Mouse (Mus musculus): ENCODE measurements at regions not wholly inside any gene's neighbourhood (a gene's known extent, or its start where the extent isn't known, plus 50 kb on each side); places are given as distances from the start of the nearest gene placed in this dataset.

DNA sequence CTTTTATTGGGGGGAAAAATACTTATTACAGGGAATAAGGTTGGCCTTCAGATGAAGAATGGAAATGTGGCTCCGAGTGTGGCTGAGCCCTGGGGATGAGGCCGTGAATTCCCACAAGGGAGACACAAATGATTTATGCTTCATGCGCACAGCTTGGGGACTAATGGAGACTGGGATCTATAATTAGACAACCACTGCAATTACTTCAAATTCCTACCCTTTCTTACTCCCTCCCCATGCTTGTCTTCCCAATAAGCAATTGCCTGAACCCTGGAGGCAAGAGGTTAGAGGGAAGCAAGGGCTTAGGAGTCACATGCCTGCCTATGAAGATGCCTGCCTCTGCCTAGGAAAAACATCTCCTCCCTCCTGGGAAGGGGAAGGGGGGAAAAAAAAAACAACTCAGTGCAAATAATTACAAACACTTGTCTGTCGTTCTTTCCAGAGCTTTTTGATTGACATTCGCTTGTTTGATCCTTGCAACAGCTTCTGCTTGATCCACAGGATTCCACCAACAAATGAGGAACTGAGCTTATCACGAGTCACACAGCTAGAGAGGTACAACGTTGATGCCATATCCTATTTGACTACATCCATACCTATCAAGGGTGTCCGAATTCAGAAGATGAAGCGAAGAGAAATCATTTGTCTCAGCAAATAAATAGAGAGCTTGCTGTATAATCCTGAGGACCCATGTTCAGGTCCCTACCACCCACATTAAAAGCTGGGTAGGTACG, 326.1 kb downstream of the Sox9 start:
- intact Hi-C loops (cut with DNase I): no loop called here
- DNase-seq: no peak
- Histone ChIP-seq H3K27me3 (ENCODE audit: control insufficient read depth, insufficient read depth, low read length) (no peaks in the 10 kb centered on the region), H3K79me2 (replicated peaks; ENCODE audit: control insufficient read depth, insufficient read depth, low read length) (no peaks in the 10 kb centered on the region), H3K36me3 (ENCODE audit: control insufficient read depth, insufficient read depth, low read length) (no peaks in the 10 kb centered on the region), H3K4me3 (no peak overlapping the region), H3K27ac (no peak overlapping the region), H3K9ac (ENCODE audit: low read depth, low read length) (no peak overlapping the region), H3K4me1 (ENCODE audit: control insufficient read depth, insufficient read depth, low read length) (no peaks in the 10 kb centered on the region; the same call in 1 of the 2 replicates)
- TF ChIP-seq CTCF (IDR thresholded peaks at IDR 0.05) (no peak), EP300 (IDR thresholded peaks at IDR 0.05; ENCODE audit: insufficient read depth, low read depth, low read length) (no peak), POLR2A (IDR thresholded peaks at IDR 0.05; ENCODE audit: insufficient read depth, low read depth, low read length) (no peak)
- 80% methylated on average over 10 of the region's 10 CpGs for WGBS

DNA sequence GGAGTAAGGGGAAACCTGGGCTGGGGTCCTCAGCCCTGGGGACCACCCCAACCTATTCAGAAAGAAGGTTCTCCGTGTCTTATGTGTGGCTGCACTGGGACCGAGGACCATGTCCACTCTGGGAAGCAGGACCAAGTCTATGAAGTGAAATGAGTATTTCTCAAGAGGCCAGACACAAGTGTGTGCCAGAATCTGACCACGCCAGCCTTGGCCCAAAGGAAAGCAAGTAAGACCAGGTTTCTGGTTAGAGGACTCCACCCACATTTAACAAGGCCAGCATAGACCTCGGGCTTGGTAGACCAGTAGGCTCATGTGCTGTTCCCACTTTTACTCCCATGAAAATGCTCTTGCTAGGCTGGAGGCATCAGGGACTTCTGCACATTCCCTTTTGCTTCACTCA, 327.1 kb downstream of the Sox9 start:
- no peak overlapping the region for H3K27ac ChIP-seq
- H3K4me3 ChIP-seq: no peak overlapping the region
- H3K27me3 ChIP-seq (ENCODE audit: control insufficient read depth, insufficient read depth, low read length): no peaks in the 10 kb centered on the region
- intact Hi-C loops (cut with DNase I): no loop called here
- no peak for TF ChIP-seq EP300 (IDR thresholded peaks at IDR 0.05; ENCODE audit: insufficient read depth, low read depth, low read length)
- no peak for TF ChIP-seq POLR2A (IDR thresholded peaks at IDR 0.05; ENCODE audit: insufficient read depth, low read depth, low read length)
- no peak for TF ChIP-seq CTCF (IDR thresholded peaks at IDR 0.05)
- WGBS: 81% methylated on average over 4 of the region's 4 CpGs
- H3K79me2 ChIP-seq (replicated peaks; ENCODE audit: control insufficient read depth, insufficient read depth, low read length): no peaks in the 10 kb centered on the region; the same call in 1 of the 2 replicates
- H3K36me3 ChIP-seq (ENCODE audit: control insufficient read depth, insufficient read depth, low read length): no peaks in the 10 kb centered on the region
- no peak for DNase-seq
- H3K4me1 ChIP-seq (ENCODE audit: control insufficient read depth, insufficient read depth, low read length): no peaks in the 10 kb centered on the region; the same call in 1 of the 2 replicates
- no peak overlapping the region for H3K9ac ChIP-seq (ENCODE audit: low read depth, low read length)

- WGBS: 74% methylated on average over 6 of the region's 6 CpGs
- H3K9ac ChIP-seq (ENCODE audit: low read depth, low read length): no peak overlapping the region
- intact Hi-C loops (cut with DNase I): no loop called here
- no peaks in the 10 kb centered on the region for H3K27me3 ChIP-seq (ENCODE audit: control insufficient read depth, insufficient read depth, low read length)
- no peak overlapping the region for H3K4me3 ChIP-seq
- H3K27ac ChIP-seq: no peak overlapping the region
- DNase-seq: no peak
- H3K79me2 ChIP-seq (replicated peaks; ENCODE audit: control insufficient read depth, insufficient read depth, low read length): no peaks in the 10 kb centered on the region; the same call in 1 of the 2 replicates
- H3K4me1 ChIP-seq (ENCODE audit: control insufficient read depth, insufficient read depth, low read length): no peaks in the 10 kb centered on the region
- no peak for TF ChIP-seq EP300 (IDR thresholded peaks at IDR 0.05; ENCODE audit: insufficient read depth, low read depth, low read length)
- no peak for TF ChIP-seq POLR2A (IDR thresholded peaks at IDR 0.05; ENCODE audit: insufficient read depth, low read depth, low read length)
- no peak for TF ChIP-seq CTCF (IDR thresholded peaks at IDR 0.05)
- H3K36me3 ChIP-seq (ENCODE audit: control insufficient read depth, insufficient read depth, low read length): no peaks in the 10 kb centered on the region
Observed at GRCm38 (mm10) chr11:113113220-113113817, 331.3 kb downstream of the Sox9 start.

DNA sequence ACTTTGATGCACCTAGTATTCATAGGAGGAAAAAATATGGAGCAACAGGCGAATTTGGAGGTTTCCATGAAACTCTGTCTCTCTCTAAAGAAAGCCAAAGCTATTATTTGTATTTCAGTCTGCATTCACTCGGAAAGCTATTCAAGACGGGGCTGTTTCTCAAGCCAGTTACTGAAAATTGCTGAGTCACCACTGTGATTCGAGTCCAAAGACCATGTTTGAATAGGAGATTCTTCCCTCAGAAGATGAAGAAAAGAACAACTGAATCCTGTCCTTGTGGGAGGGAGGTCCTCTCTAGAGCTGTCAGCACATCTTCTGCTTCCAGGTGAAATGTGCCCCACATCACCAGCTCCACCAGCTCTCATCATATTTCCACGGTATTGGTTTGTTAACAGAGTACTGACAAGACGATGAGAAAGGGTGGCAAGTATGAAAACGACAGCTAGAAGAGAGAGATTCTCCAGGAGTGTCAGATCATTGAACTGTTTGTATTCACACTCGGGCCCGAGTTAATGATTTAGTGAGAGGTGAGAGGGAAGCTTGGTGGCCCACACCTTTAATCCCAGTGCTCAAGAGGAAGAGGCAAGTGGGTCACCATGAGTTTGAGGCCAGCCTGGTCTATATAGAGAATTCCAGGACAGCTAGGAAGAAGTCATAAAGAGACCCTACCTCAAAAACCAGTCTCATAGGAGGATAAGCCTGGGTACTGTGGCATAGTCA, 335.3 kb downstream of the Sox9 start:
- Histone ChIP-seq H3K4me3 (no peak overlapping the region), H3K4me1 (ENCODE audit: control insufficient read depth, insufficient read depth, low read length) (no peaks in the 10 kb centered on the region), H3K27ac (no peak overlapping the region), H3K79me2 (replicated peaks; ENCODE audit: control insufficient read depth, insufficient read depth, low read length) (no peaks in the 10 kb centered on the region; the same call in 1 of the 2 replicates), H3K36me3 (ENCODE audit: control insufficient read depth, insufficient read depth, low read length) (no peaks in the 10 kb centered on the region), H3K9ac (ENCODE audit: low read depth, low read length) (no peak overlapping the region), H3K27me3 (ENCODE audit: control insufficient read depth, insufficient read depth, low read length) (no peaks in the 10 kb centered on the region)
- DNase-seq: no peak
- intact Hi-C loops (cut with DNase I): no loop called here
- TF ChIP-seq POLR2A (IDR thresholded peaks at IDR 0.05; ENCODE audit: insufficient read depth, low read depth, low read length) (no peak), EP300 (IDR thresholded peaks at IDR 0.05; ENCODE audit: insufficient read depth, low read depth, low read length) (no peak)
- 79% methylated on average over 9 of the region's 9 CpGs for WGBS

DNA sequence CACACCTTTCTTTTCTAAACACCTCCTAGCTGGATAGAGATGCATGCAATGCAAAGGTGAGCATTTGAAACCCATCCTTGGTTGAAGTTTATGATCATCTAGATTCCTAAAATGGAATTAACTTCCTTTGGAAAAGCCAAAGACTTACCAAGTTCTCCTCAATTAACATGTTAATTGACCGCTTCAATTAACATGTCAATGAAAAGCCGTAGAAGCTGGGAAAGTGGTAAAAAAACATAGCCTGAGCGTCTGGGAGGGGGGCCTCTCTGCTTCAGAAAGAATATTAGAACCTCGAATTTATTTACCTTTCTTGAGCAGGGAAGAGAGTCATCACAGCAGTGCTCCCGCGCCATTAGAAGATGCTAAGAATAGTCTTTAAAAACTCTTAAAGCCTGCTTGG, 338.5 kb downstream of the Sox9 start:
- 70% methylated on average over 6 of the region's 6 CpGs for WGBS
- no peak for DNase-seq
- intact Hi-C loops (cut with DNase I): no loop called here
- Histone ChIP-seq H3K36me3 (ENCODE audit: control insufficient read depth, insufficient read depth, low read length) (no peaks in the 10 kb centered on the region), H3K4me3 (no peak overlapping the region), H3K4me1 (ENCODE audit: control insufficient read depth, insufficient read depth, low read length) (no peaks in the 10 kb centered on the region), H3K27ac (no peak overlapping the region), H3K27me3 (ENCODE audit: control insufficient read depth, insufficient read depth, low read length) (no peaks in the 10 kb centered on the region), H3K79me2 (replicated peaks; ENCODE audit: control insufficient read depth, insufficient read depth, low read length) (no peaks in the 10 kb centered on the region), H3K9ac (ENCODE audit: low read depth, low read length) (no peak overlapping the region)
- no peak for TF ChIP-seq EP300 (IDR thresholded peaks at IDR 0.05; ENCODE audit: insufficient read depth, low read depth, low read length)
- TF ChIP-seq POLR2A (IDR thresholded peaks at IDR 0.05; ENCODE audit: insufficient read depth, low read depth, low read length): no peak
- TF ChIP-seq CTCF (IDR thresholded peaks at IDR 0.05): no peak

GRCm38 (mm10) chr11:113121307-113121706, 339.3 kb downstream of the Sox9 start:
- DNase-seq: no peak
- 68% methylated on average over 12 of the region's 12 CpGs for WGBS
- no peak overlapping the region for H3K4me3 ChIP-seq
- intact Hi-C loops (cut with DNase I): no loop called here
- H3K9ac ChIP-seq (ENCODE audit: low read depth, low read length): no peak overlapping the region
- H3K36me3 ChIP-seq (ENCODE audit: control insufficient read depth, insufficient read depth, low read length): no peaks in the 10 kb centered on the region
- peaks cover 2% of the 10 kb centered on the region for H3K4me1 ChIP-seq (ENCODE audit: control insufficient read depth, insufficient read depth, low read length)
- no peak overlapping the region for H3K27ac ChIP-seq
- no peak for TF ChIP-seq CTCF (IDR thresholded peaks at IDR 0.05)
- no peak for TF ChIP-seq POLR2A (IDR thresholded peaks at IDR 0.05; ENCODE audit: insufficient read depth, low read depth, low read length)
- TF ChIP-seq EP300 (IDR thresholded peaks at IDR 0.05; ENCODE audit: insufficient read depth, low read depth, low read length): no peak
- H3K27me3 ChIP-seq (ENCODE audit: control insufficient read depth, insufficient read depth, low read length): no peaks in the 10 kb centered on the region
- H3K79me2 ChIP-seq (replicated peaks; ENCODE audit: control insufficient read depth, insufficient read depth, low read length): no peaks in the 10 kb centered on the region
